Mouse (Mus musculus) heart, postnatal 25 days (tissue): ENCODE measurements at regions not wholly inside any gene's neighbourhood (a gene's known extent, or its start where the extent isn't known, plus 50 kb on each side); places are given as distances from the start of the nearest gene placed in this dataset.

Experiments
- DNase-seq: peaks from one replicate; pipeline ENCODE4 v3.0.0; 2022; ENCODE audit warnings: low spot score
- intact Hi-C: fragments of 180-260 bp; cut with DNase I; formaldehyde crosslinking; loops from one replicate; pipeline ENCODE4 v1.15.1; 2025

- DNase-seq = no peak
- intact Hi-C loops = no loop called here
These were observed 265.4 kb downstream of the Cd109 start for GRCm38 (mm10) chr9:78880643-78881306.

- intact Hi-C loops = no loop called here
These were observed 266.0 kb downstream of the Cd109 start for GRCm38 (mm10) chr9:78881307-78881790.

DNA sequence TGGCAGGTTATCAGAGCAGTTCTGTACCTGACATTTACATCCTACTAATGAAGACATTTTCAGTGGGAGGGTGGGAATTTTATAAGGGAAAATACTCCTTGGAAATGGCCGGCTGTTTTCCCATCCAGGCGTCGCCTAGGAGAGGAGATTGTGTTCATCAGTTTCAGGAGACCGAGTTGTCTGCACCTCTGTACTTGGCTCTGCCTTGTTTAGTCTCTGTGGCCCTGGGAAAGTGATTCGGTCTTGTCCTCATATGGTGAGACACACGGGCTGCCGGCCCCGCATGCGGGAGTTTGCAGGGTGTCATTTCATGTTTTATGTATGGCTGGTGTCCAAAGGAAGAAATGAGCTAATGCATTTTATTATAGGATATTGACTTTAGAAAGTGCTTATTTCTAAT lies 287.9 kb downstream of the Cd109 start:
- intact Hi-C loops = no loop called here
- no peak for DNase-seq

More at GRCm38 (mm10) chr9:78881307-78881790, 266.0 kb downstream of the Cd109 start:
- no peak for DNase-seq

- no peak for DNase-seq
- intact Hi-C loops = no loop called here
These were observed 302.0 kb downstream of the Cd109 start for GRCm38 (mm10) chr9:78917336-78917735.

GRCm38 (mm10) chr9:78925977-78926593 lies 310.7 kb downstream of the Cd109 start:
- no peak for DNase-seq
- intact Hi-C loops = no loop called here

DNA sequence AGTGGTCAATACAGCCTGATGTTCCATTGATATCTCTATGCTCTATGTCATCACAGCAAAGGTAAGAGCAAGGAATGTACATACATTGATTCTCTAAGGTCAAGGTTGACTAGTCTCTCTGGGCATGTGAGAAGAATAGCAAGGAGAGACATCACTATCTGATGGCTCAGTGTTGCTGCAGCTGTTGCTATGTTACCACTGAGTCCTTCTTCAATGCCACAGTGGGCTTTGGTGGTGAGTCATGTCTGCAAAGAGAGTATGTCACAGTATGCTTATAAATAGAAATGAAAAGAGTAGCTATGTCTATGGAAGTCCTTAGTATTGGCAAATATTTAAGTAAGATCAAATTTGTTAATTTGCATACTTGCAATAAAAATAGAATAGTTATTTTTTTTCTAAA lies 326.3 kb downstream of the Cd109 start:
- intact Hi-C loops = no loop called here
- no peak for DNase-seq

GRCm38 (mm10) chr9:78964813-78965212 lies 349.5 kb downstream of the Cd109 start:
- intact Hi-C loops = no loop called here
- DNase-seq = no peak

DNA sequence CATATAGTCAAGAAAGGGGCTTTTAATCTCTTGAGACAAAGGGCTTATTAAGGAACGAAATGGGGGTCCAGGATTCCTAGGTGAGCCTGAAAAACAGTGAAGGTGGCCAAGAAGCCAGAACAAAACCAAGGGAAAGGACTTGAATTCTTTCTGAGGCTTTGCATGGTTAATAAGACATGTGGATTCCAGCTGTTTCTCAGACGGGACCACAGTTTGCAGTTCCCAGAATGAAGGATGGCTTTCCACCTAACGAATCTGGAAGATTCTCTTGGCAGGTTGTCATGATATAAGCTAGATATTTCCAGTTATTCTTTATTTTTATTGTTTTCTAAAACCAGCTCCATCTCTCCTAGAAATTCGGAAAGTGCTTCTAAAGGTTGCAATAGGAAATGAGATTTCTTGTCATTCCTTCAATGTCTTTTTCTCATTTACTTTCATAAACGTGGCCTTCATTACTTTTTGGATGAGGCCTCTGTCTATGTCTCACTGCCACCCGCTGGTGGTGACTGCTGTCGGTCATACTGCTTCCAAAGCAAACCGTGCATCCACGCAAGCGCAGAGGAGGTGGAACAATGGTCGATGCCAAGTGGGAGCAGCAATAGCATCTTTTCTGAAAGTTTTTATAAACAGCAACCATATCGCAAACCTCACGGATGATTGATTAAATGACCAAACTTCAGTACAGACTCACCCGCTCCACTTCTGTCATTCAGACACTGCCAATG lies 350.0 kb downstream of the Cd109 start:
- no peak for DNase-seq

DNA sequence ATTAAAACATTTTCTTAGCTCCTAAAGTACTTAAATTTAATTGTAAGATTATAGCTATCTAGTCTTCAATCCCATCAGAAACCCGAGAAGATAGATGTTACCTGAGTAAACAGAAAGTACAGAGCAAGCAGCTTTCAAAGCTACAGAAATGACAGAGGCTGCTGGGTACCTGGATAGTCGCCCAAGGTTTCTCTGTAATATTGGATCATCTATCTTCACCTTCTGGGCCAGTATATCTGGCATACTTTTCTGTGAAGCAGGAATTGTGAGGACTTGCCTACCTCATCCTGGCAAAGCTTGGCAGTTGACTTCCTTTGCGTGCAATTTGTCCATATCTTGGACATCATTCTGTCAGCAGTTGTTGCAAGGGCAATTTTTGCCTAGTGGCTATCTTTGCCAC lies 356.4 kb downstream of the Cd109 start:
- no peak for DNase-seq
- intact Hi-C loops = no loop called here

More for the DNA sequence above, 350.0 kb downstream of the Cd109 start:
- intact Hi-C loops = no loop called here

DNA sequence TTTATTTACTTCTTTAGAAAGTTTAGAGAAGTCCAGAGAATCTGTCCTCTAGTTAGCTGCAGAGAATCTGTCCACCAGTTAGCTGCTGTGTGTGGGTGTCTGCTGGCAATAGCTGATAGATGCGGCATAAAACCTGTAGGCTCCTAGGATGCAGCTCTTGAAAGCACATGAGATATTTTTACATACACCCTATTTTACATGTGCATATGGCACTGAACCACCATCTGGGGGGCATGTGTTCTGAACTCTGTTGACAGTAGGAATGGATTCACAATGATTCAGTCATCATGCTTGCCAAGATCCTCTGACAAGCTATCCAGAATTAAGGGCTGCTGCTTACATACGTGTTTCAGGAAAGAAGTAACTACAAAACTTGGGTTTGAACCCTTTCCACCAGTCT lies 368.4 kb downstream of the Cd109 start:
- intact Hi-C loops = no loop called here
- DNase-seq = no peak

GRCm38 (mm10) chr9:78985184-78985864 lies 370.0 kb downstream of the Cd109 start:
- intact Hi-C loops = no loop called here
- no peak for DNase-seq

GRCm38 (mm10) chr9:78991310-78991709 lies 376.0 kb downstream of the Cd109 start:
- intact Hi-C loops = no loop called here

DNA sequence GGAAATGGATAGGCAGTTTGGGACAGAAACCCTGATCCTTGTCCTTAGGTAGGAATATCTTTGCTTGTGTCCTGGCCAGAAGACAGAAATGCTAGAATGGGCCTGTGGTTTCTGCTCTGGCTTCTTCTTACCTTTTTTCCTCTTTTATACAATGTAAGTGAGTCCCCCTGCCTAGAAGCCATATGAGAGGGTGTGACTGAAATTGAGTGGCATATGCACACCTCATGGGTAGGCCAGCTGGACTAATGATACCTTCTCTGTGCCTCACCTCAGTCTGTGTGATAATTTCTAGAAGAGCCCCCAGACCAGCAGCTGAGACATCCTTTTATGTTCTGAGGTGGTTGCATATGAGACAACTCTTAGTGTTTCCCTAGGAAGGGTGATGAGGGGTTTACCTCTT lies 385.7 kb downstream of the Cd109 start:
- intact Hi-C loops = no loop called here
- no peak for DNase-seq

More at GRCm38 (mm10) chr9:78991310-78991709, 376.0 kb downstream of the Cd109 start:
- no peak for DNase-seq

DNA sequence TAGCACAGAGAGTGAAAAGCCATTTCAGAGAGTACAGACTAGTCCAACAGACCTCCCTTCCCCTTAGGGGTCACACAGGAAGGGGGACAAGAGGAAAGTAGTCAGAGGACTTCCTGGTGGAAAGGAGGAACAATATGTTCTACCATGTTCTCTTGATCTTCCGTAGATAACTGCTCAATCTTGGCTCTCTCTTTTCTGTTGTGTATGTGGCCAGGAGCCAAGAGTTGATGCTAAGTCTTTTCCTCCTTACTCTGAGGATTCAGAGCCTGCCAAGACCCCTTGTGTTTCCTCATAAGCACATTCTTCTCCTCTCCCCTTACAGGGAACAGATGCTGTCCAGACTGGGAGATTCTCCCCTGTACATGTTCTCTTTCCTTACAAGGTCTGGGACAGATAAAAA lies 386.6 kb downstream of the Cd109 start:
- intact Hi-C loops = no loop called here
- DNase-seq = no peak

DNA sequence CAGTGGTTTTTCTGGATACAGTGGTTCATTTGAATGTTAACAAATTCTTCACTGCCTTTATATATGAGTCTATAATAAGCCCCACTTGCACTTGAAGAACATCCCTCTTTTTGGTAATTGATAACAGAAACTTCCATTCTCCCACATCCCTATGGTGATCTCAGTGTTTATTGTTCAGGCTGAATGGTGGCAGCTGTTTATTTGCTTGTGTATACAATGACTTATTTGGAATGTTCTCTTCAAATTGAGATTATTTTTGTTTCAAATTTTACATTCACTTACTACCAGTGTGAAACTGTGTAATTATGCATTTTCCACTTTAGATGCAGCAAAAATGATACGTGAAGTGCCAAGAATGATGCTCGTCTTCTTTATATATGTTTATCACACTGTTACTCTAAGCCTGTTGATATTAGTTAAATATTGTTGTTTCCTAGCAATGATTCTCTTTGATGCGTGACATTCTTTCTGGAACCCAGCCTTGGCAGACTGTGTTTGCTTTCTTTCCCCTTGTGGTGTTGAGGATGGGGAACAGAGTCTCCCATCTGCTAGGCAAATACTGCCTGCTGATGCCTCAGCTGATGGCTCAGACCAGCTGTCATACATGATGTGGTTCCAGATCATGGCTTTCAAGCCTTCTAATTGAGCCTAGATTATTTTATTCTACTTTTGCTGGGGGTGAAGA lies 389.1 kb downstream of the Cd109 start:
- no peak for DNase-seq
- intact Hi-C loops = no loop called here

DNA sequence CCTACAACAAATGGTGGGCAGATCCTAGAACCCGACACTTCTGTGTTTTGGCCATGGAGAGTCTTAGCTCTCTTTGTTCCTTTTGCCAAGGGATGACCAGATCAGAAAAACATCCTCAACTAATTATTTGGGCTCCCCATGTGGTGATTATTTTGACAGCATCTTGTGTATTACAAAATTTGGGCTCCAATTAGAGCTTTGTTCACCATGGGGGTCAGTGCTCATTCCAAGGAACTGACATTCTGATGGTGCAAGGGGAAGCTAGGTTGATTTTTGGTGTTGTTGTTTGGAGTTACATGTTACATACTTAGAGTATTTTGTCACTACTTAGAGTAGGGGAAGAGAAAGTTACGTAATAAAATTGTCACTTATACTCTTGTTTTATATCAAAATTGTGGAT lies 406.9 kb downstream of the Cd109 start:
- no peak for DNase-seq
- intact Hi-C loops = no loop called here

GRCm38 (mm10) chr9:79028234-79028633 lies 412.9 kb downstream of the Cd109 start:
- intact Hi-C loops = no loop called here
- DNase-seq = no peak

- no peak for DNase-seq
- intact Hi-C loops = no loop called here
These were observed 414.1 kb downstream of the Cd109 start for GRCm38 (mm10) chr9:79029456-79029855.

GRCm38 (mm10) chr9:79035677-79036076 lies 420.3 kb downstream of the Cd109 start:
- no peak for DNase-seq
- intact Hi-C loops = no loop called here

DNA sequence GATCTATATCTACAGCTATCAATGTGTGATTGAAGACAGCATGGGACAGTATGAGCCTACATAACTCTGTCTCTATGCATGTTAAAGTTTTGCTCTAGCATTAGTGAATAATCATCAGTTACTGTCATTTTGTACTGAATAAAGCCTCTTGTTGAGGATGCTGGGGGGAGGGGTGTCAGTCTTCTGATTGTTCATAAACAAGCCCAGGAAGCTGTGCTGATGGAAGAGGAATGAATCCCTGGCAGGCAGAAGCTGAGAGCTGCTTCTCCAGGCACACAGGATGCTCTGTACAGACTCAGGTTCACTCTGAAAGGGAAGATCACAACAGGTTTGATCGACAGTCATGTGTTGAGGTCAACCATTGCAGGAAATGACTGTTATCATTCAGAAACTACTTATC lies 421.7 kb downstream of the Cd109 start:
- DNase-seq = no peak
- intact Hi-C loops = no loop called here
